Mouse (Mus musculus) bone marrow macrophage, adult 2 months (primary cell): ENCODE results near the gene Adm2. TPM values are rescaled to one million over a fixed set of nuclear protein-coding genes. Genes with fewer than 3 reads are reported as not detected.

ENCODE experiments used
- H3K27ac ChIP-seq: 2 replicates; pipeline ENCODE4 v1.5.1; 2012; ENCODE audit warnings: low read depth, low read length; ENCODE audit not compliant: insufficient read depth
- H3K4me1 ChIP-seq: 2 replicates; pipeline ENCODE4 v1.6.1; 2012; ENCODE audit warnings: low read length; ENCODE audit not compliant: control insufficient read depth, insufficient read depth
- H3K4me3 ChIP-seq: 2 replicates; pipeline ENCODE4 v1.5.1; 2012; ENCODE audit warnings: mild to moderate bottlenecking, low read length, moderate library complexity; ENCODE audit not compliant: insufficient read depth
- CTCF ChIP-seq: IDR thresholded peaks from 2 replicates; pipeline ENCODE4 v1.5.1; 2012; ENCODE audit warnings: low read depth, mild to moderate bottlenecking, low read length, moderate library complexity
- POLR2A ChIP-seq: IDR thresholded peaks from 2 replicates; pipeline ENCODE4 v1.6.1; 2012; ENCODE audit warnings: mild to moderate bottlenecking, low read depth, low read length, borderline replicate concordance
- polyA plus RNA-seq: library from polyadenylated mRNA; stranded (reverse); fragments of >200 nt; gene quantifications from 2 replicates; pipeline ENCODE4 v1.2.4, GENCODE M21; 2012; ENCODE audit not compliant: missing spikeins, insufficient read depth, insufficient read length

Gene Adm2
- polyA plus RNA-seq, 1 experiment: not detected

DNA sequence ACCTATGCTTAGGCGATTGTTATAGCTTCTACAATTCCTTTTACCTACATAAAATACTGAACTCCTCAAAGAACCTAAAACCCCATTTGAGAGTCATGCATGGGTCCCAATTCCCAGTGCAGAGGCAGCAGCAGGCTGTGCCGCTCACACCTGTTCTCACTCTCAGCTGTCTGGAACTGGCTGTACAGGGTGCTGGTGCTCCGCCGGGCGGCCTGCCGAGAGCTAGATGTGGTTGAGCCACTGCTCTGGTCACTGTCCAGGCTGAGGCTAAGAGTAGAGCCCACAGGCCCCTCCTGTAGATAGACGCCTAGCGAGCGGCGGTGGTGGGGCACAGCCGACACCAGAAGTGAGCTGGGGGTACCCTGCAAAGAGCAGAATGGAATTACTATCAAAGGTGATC, 33.1 kb upstream of the Adm2 start:
- H3K4me3 ChIP-seq: no peak overlapping the region
- H3K27ac ChIP-seq: no peak overlapping the region
- TF ChIP-seq POLR2A (no peak), CTCF (no peak)
- H3K4me1 ChIP-seq: peaks cover 4% of the 10 kb centered on the region

- peaks cover 4% of the 10 kb centered on the region for H3K4me1 ChIP-seq
- no peak overlapping the region for H3K4me3 ChIP-seq
- no peak overlapping the region for H3K27ac ChIP-seq
- TF ChIP-seq CTCF: no peak
- no peak for TF ChIP-seq POLR2A
These were observed 31.0 kb upstream of the Adm2 start for GRCm38 (mm10) chr15:89291521-89291920.

DNA sequence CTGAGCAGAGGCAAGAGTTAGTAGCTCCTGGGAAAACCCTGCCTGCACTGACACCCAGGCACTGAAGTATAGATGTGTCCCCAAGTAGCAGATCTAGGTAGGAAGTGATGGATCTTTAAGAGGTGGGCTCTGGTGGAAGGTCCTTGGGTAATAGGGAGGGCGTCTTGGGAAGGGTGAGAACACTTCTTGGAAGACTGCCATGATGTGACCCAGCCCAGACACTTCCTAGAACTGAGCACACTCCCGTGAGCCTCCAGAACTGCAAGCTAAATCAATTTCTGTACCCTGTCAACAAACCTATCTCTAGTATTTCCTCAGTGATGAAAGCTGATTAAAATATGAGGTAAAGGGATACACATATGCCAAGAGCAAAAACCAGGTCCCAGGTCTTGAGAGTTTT, 29.7 kb upstream of the Adm2 start:
- H3K27ac ChIP-seq: no peak overlapping the region

GRCm38 (mm10) chr15:89293778-89294177, 28.7 kb upstream of the Adm2 start:
- Histone ChIP-seq H3K4me3 (no peak overlapping the region), H3K4me1 (peaks cover 4% of the 10 kb centered on the region), H3K27ac (no peak overlapping the region)
- TF ChIP-seq CTCF: no peak
- TF ChIP-seq POLR2A: no peak

More for the DNA sequence above, 29.7 kb upstream of the Adm2 start:
- no peak for TF ChIP-seq CTCF
- no peak for TF ChIP-seq POLR2A
- Histone ChIP-seq H3K4me3 (no peak overlapping the region), H3K4me1 (peaks cover 4% of the 10 kb centered on the region)

DNA sequence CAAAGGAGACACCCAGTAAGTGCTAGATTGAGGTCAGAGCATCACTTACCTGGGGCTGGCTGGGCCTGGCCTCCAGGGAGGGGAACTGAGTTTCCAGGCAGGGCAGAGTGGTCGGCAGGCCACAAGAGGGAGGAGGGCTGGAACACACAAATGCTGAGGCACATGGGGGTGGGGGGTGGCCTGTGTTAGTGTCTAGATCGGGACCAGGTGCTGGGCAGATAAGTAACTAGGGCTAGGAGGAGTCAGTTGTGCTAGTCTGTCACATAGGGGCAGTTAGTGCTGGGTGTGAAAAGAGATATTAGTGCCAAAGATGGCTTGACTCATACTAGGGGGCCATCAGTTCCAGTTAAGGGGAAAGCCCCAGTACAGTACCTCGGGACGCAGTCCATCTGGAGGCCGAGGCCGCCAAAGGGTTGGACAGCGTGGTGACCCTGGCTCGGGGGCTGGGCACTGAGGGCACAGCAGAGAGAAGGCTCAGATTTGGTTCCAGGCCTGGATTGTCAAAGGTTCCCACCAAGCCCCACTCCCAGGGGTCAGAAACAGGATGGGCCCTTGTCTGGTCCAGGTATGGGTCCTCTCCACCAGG, 26.8 kb upstream of the Adm2 start:
- Histone ChIP-seq H3K4me1 (no peaks in the 10 kb centered on the region), H3K27ac (no peak overlapping the region), H3K4me3 (no peak overlapping the region)
- no peak for TF ChIP-seq POLR2A
- no peak for TF ChIP-seq CTCF

- Histone ChIP-seq H3K4me1 (no peaks in the 10 kb centered on the region), H3K4me3 (no peak overlapping the region), H3K27ac (no peak overlapping the region)
- TF ChIP-seq CTCF: no peak
- no peak for TF ChIP-seq POLR2A
These were observed 26.1 kb upstream of the Adm2 start for GRCm38 (mm10) chr15:89296465-89296864.

GRCm38 (mm10) chr15:89297695-89298094, 24.8 kb upstream of the Adm2 start:
- no peak for TF ChIP-seq POLR2A
- no peak for TF ChIP-seq CTCF
- no peak overlapping the region for H3K27ac ChIP-seq
- no peaks in the 10 kb centered on the region for H3K4me1 ChIP-seq
- no peak overlapping the region for H3K4me3 ChIP-seq

- TF ChIP-seq POLR2A (no peak), CTCF (no peak)
- H3K4me3 ChIP-seq: no peak overlapping the region
- no peaks in the 10 kb centered on the region for H3K4me1 ChIP-seq
- no peak overlapping the region for H3K27ac ChIP-seq
These were observed 22.3 kb upstream of the Adm2 start for GRCm38 (mm10) chr15:89300180-89300579.

DNA sequence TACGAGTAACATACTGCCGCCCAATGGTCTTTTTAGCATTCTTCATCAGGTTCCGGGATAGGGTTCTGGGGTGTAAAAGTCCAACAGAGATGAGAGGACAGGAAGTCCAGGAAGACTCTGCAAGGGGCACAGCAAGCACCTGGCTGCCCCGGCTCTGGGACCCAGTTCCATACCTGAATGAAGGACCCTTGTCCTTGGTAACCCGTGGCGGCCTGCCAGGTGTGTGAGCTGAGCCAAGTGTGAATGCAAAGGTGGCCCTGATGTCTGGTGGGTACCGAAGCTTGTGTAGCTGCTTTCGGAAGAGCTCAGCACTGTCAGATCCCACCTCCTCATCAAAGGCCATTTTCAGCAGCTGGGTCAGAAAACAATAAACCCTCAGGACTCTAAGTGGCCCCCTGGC, 21.9 kb upstream of the Adm2 start:
- Histone ChIP-seq H3K4me3 (no peak overlapping the region), H3K27ac (no peak overlapping the region), H3K4me1 (no peaks in the 10 kb centered on the region)
- TF ChIP-seq CTCF (no peak), POLR2A (no peak)

DNA sequence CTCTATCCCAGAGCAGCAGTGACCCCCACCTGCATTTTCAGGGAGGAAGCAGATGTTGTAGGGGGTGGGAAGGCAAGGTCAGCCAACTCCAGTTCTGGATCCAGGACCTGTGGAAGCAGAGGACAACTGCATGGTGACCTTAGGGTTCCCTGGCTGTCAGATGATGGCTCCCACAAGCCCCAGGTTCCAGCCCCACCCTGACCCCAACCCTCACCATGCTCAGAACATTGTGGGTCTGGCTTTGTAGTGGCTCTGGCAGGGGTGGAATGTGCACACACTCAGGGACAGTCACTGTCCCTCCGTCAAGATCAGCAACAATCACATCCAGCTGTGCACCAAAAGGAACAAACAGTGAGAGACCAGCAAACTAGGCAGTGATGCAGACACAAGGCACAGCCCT, 16.6 kb upstream of the Adm2 start:
- no peak overlapping the region for H3K4me3 ChIP-seq
- H3K4me1 ChIP-seq: peaks cover 36% of the 10 kb centered on the region
- TF ChIP-seq POLR2A (no peak), CTCF (no peak)
- H3K27ac ChIP-seq: no peak overlapping the region

DNA sequence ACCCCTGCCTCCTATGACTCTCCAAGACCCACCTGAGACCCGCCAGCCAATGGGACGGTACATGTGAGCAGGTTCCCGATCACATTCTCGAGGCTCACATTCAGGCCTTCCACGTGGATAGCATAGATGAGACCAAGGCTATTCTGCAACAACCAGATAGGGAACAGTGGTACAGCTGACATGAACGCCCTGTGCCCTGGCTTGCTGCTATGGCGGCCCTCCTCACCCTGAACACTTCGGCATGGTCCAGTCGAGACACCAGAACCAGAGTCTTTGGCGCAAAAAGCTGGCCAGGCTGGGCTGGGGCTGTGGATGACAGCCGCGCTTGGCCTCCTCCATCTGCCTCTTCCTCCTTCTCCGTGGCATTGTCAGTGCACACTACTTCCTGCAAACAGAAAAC, 15.1 kb upstream of the Adm2 start:
- TF ChIP-seq CTCF (no peak), POLR2A (no peak)
- Histone ChIP-seq H3K4me3 (no peak overlapping the region), H3K4me1 (peaks cover 45% of the 10 kb centered on the region), H3K27ac (no peak overlapping the region)
